Mouse (Mus musculus): ENCODE results near the gene Tlnrd1. TPM values are rescaled to one million over a fixed set of nuclear protein-coding genes. Genes with fewer than 3 reads are reported as not detected.
A peak's percentile ranks its signal among the peaks of the same experiment; 100 is the strongest.

The Tlnrd1 gene
- total and polyA plus RNA-seq, 3 experiments, result 7.5 to 18.0 TPM; not detected in 1

DNA sequence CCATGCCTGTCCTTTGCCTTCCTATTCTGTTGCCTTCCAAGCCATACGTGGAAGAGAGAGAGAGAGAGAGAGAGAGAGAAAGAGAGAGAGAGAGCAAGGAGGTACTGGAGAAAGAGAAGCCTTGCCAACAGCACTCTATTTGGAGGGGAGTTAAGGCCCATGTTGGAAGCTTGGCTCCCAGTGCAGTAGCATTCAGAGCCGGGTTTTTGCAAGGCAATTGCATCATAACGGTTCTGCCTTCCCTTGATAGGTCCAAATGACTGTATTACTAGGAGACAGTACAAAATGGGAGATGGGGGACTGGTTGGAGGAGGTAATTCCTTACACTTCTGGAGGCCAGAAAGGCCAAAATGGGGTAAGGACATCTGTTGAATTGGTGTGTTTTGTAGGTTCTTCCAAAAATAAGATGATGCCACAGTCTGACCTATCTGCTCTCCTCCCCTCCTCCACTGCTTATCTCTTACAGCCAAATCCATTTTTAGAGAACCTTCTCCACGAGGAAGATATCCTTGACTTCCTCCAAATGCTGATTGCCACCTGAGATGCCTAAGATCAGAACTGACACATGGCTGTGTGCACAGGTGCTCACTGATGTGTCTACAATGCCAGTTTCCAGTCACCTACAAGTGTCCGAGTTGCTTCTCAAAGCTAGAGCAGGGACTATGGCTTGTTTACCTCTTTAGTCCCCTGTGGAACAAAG lies 45.4 kb downstream of the Tlnrd1 start:
- Histone ChIP-seq H3K36me3 (ENCODE audit: control insufficient read depth in 1 of 2, insufficient read depth in 2 of 2, low read length in 2 of 2) (peaks cover 0 to 19% of the 10 kb centered on the region in 2 experiments; a peak in 2 of 4 replicates), H3K27ac (ENCODE audit: control insufficient read depth, low read depth, low read length) (peak overlapping the region; percentile 64), H3K27me3 (ENCODE audit: control insufficient read depth in 1 of 2, insufficient read depth in 2 of 2, low read length in 2 of 2) (no peaks in the 10 kb centered on the region; a peak in 1 of 4 replicates), H3K4me3 (ENCODE audit: control insufficient read depth in 1 of 2, insufficient read depth in 1 of 2, low read depth in 2 of 2, low read length in 2 of 2) (peak overlapping the region in 1 of 2 experiments; percentile 41; a peak in 1 of 4 replicates), H3K9ac (ENCODE audit: control insufficient read depth, low read depth, low read length, poor library complexity, severe bottlenecking) (no peak overlapping the region), H3K4me1 (ENCODE audit: control insufficient read depth in 1 of 2, insufficient read depth in 2 of 2, low read length in 2 of 2) (peaks cover 19 to 30% of the 10 kb centered on the region in 2 experiments), H3K9me3 (replicated peaks; ENCODE audit: insufficient read depth, low read length) (no peaks in the 10 kb centered on the region), H3K79me2 (ENCODE audit: control insufficient read depth, insufficient read depth, low read length, poor library complexity) (no peaks in the 10 kb centered on the region)
- peak; percentile 45 for DNase-seq (ENCODE audit: low read depth, low spot score)
- TF ChIP-seq USF2 (IDR thresholded peaks at IDR 0.05; ENCODE audit: borderline replicate concordance in 1 of 2, insufficient read depth in 1 of 2, low read depth in 1 of 2, low read length in 2 of 2) (no peak), SMC3 (IDR thresholded peaks at IDR 0.05; ENCODE audit: low read depth, low read length) (no peak), GABPA (IDR thresholded peaks at IDR 0.05; ENCODE audit: low read depth, low read length) (no peak), MYC (IDR thresholded peaks at IDR 0.05; ENCODE audit: low read depth, low read length) (no peak), ETS1 (IDR thresholded peaks at IDR 0.05; ENCODE audit: low read depth, low read length) (peak; percentile 58), ZC3H11A (IDR thresholded peaks at IDR 0.05; ENCODE audit: low read depth, low read length) (no peak), TAL1 (IDR thresholded peaks at IDR 0.05; ENCODE audit: low read length) (peak; percentile 15; the same call in 1 of the 2 replicates), MEF2A (IDR thresholded peaks at IDR 0.05; ENCODE audit: extremely low read depth, insufficient replicate concordance, low read depth, low read length, poor library complexity, severe bottlenecking) (peak; percentile 80; the same call in 1 of the 2 replicates), NELFE (IDR thresholded peaks at IDR 0.05; ENCODE audit: low read depth, low read length) (no peak), USF1 (IDR thresholded peaks at IDR 0.05; ENCODE audit: low read depth, low read length) (no peak), GATA1 (IDR thresholded peaks at IDR 0.05; ENCODE audit: low read depth, low read length) (peak; percentile 74), MYB (IDR thresholded peaks at IDR 0.05; ENCODE audit: low read depth, low read length) (no peak), MXI1 (IDR thresholded peaks at IDR 0.05; ENCODE audit: low read depth, low read length) (peak; percentile 26; the same call in 1 of the 2 replicates), ZKSCAN1 (IDR thresholded peaks at IDR 0.05; ENCODE audit: low read depth, low read length) (no peak), BHLHE40 (IDR thresholded peaks at IDR 0.05; ENCODE audit: borderline replicate concordance, low read depth, low read length) (no peak), TCF12 (IDR thresholded peaks at IDR 0.05; ENCODE audit: low read depth, low read length) (peak; percentile 86), POLR2AphosphoS5 (IDR thresholded peaks at IDR 0.05; ENCODE audit: borderline replicate concordance, low read depth, low read length) (no peak), JUND (IDR thresholded peaks at IDR 0.05; ENCODE audit: low read depth, low read length) (no peak), EP300 (IDR thresholded peaks at IDR 0.05; ENCODE audit: low read depth in 1 of 2, low read length in 2 of 2) (peak; percentile 68 to 81), MAZ (IDR thresholded peaks at IDR 0.05; ENCODE audit: low read depth, low read length) (no peak), NRF1 (IDR thresholded peaks at IDR 0.05; ENCODE audit: insufficient read depth, low read depth, low read length, poor library complexity, severe bottlenecking) (no peak), SIN3A (IDR thresholded peaks at IDR 0.05; ENCODE audit: low read length) (no peak), ZNF384 (IDR thresholded peaks at IDR 0.05; ENCODE audit: low read depth, low read length) (no peak), UBTF (IDR thresholded peaks at IDR 0.05; ENCODE audit: borderline replicate concordance, insufficient read depth, low read depth, low read length) (no peak)

Other genes with a start within 250 kb of the Tlnrd1 start
- 0.04 TPM in 1 of 2 replicates, not detected in the other for gene Il16, start 138.6 kb downstream of the Tlnrd1 start, total RNA-seq (2012; rRNA removed)
- under 1 TPM in 1 of 2 experiments, not detected in 1; 0.10 TPM for gene Il16, start 138.6 kb downstream of the Tlnrd1 start, polyA plus RNA-seq (2012; ENCODE audit: insufficient read depth in 1 of 2, insufficient read length in 2 of 2, low read depth in 1 of 2, low replicate concordance in 2 of 2, missing spikeins in 1 of 2)
- gene Cfap161, start 89.4 kb downstream of the Tlnrd1 start, total RNA-seq (2012; rRNA removed), result not detected in 2 replicates
- gene Cfap161, start 89.4 kb downstream of the Tlnrd1 start, polyA plus RNA-seq (2012; ENCODE audit: insufficient read depth in 1 of 2, insufficient read length in 2 of 2, low read depth in 1 of 2, low replicate concordance in 2 of 2, missing spikeins in 1 of 2), result not detected
- gene Mesd, start 161 bp upstream of the Tlnrd1 start, total RNA-seq (2012; rRNA removed), result 75.8 and 83.3 TPM in 2 replicates
- 100 to 1,000 TPM in 1 of 2 experiments, 10 to 100 TPM in 1; 64.5 to 135 TPM for gene Mesd, start 161 bp upstream of the Tlnrd1 start, polyA plus RNA-seq (2012; ENCODE audit: insufficient read depth in 1 of 2, insufficient read length in 2 of 2, low read depth in 1 of 2, low replicate concordance in 2 of 2, missing spikeins in 1 of 2)
- gene Cemip, start 202.2 kb upstream of the Tlnrd1 start, total RNA-seq (2012; rRNA removed), result not detected in 2 replicates
- gene Cemip, start 202.2 kb upstream of the Tlnrd1 start, polyA plus RNA-seq (2012; ENCODE audit: insufficient read depth in 1 of 2, insufficient read length in 2 of 2, low read depth in 1 of 2, low replicate concordance in 2 of 2, missing spikeins in 1 of 2), result not detected

All from MEL (cell line).